Mouse (Mus musculus): Measurements from ENCODE around the gene Rplp0. TPM values are rescaled to one million over a fixed set of nuclear protein-coding genes. Genes with fewer than 3 reads are reported as not detected.
A peak's percentile ranks its signal among the peaks of the same experiment; 100 is the strongest.

Rplp0 gene
- polyA plus RNA-seq, 1 experiment from 2014 or later = 1,525 TPM

DNA sequence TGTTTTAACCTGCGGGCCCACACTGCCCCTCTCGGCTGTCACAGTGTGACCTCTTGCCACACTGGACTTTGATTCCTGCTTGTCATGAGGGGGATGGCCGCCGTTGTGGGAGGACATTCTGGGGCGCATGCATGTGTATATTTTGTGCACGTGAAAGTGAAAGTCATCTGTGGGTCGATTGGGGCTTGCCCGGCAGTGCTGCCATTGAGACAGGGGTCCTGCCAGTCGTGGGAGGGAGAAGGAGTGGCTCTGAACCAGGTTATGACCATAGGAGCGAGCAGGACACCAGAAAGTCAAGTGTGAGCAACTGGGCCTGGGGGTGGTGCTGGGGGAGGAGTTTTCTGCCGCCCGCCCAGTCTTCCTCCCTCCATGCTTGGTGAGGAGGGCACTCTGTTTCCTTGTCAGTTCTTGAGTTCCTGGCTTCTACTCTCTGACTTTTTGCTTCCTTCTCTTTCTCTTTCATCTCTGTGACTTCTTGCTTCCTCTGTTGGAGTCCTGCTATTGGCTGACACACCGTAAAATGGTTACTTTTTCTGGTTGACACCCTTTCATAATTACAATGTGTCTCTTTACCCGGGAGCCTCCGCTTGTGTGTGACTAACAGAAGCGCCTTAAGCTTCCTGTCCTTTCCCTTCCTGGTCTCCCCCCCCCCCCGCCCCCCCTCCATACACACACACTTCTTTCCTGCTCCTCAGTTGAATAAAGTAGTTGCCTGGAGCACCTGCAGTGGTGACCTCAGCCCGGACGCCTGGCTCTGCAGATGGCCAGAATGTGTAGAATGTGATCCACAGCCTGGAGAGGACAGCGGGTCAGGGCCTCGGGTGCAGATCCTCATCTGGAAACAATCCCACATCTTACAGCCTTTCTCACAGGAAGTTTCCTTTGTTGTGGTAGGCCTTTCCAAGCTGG lies 37.5 kb upstream of the Rplp0 start:
- peak; percentile 27; the same call in 1 of the 2 replicates for ATAC-seq (replicated peaks; ENCODE audit: low FRiP score, low read depth)
- Histone ChIP-seq H3K27me3 (ENCODE audit: insufficient read depth, low read length) (no peaks in the 10 kb centered on the region), H3K4me3 (replicated peaks; ENCODE audit: low read depth, low read length) (no peak overlapping the region), H3K9ac (ENCODE audit: low read depth, low read length) (no peak overlapping the region), H3K27ac (peak overlapping the region; percentile 78), H3K36me3 (ENCODE audit: insufficient read depth, low read length) (0 out of 2 replicates have a peak, but pooled peaks cover 3% of the 10 kb centered on the region), H3K4me1 (replicated peaks; ENCODE audit: insufficient read depth, low read length) (peaks cover 60% of the 10 kb centered on the region), H3K9me3 (replicated peaks; ENCODE audit: low read length) (no peaks in the 10 kb centered on the region), H3K4me2 (ENCODE audit: low read length) (peak overlapping the region; percentile 23; the same call in 1 of the 2 replicates)
- WGBS = 27% methylated on average over 21 of the region's 21 CpGs
- no peak for TF ChIP-seq CTCF (IDR thresholded peaks at IDR 0.05; ENCODE audit: low read depth)
- DNase-seq (ENCODE audit: low spot score) = no peak

DNA sequence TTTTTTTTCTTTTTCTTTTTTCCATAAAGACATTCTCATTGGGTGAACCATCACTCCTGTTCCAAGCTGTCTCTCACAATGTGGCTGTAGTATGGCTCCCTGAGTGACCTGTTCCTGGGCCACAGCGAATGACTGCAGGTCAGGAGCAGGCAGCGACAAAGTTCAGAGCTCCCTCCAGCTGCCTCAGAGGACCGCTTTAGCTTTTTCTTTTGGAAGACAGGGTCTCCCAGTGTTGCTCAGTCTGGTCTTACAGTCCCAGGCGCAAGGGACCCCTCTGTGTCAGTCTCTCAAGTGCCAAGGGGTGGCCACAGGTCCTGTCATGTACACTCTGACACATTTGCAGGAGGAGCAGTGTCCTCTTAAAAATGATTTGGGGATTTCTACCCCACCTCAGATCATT lies 36.7 kb upstream of the Rplp0 start:
- TF ChIP-seq CTCF (IDR thresholded peaks at IDR 0.05; ENCODE audit: low read depth) = no peak
- Histone ChIP-seq H3K9ac (ENCODE audit: low read depth, low read length) (no peak overlapping the region), H3K27me3 (ENCODE audit: insufficient read depth, low read length) (no peaks in the 10 kb centered on the region), H3K4me1 (replicated peaks; ENCODE audit: insufficient read depth, low read length) (peaks cover 60% of the 10 kb centered on the region), H3K36me3 (ENCODE audit: insufficient read depth, low read length) (0 out of 2 replicates have a peak, but pooled peaks cover 3% of the 10 kb centered on the region), H3K27ac (peak overlapping the region; percentile 78), H3K4me3 (replicated peaks; ENCODE audit: low read depth, low read length) (no peak overlapping the region), H3K4me2 (ENCODE audit: low read length) (no peak overlapping the region), H3K9me3 (replicated peaks; ENCODE audit: low read length) (no peaks in the 10 kb centered on the region)
- DNase-seq (ENCODE audit: low spot score) (no peak), ATAC-seq (replicated peaks; ENCODE audit: low FRiP score, low read depth) (no peak)
- 72% methylated on average over 4 of the region's 4 CpGs for WGBS

DNA sequence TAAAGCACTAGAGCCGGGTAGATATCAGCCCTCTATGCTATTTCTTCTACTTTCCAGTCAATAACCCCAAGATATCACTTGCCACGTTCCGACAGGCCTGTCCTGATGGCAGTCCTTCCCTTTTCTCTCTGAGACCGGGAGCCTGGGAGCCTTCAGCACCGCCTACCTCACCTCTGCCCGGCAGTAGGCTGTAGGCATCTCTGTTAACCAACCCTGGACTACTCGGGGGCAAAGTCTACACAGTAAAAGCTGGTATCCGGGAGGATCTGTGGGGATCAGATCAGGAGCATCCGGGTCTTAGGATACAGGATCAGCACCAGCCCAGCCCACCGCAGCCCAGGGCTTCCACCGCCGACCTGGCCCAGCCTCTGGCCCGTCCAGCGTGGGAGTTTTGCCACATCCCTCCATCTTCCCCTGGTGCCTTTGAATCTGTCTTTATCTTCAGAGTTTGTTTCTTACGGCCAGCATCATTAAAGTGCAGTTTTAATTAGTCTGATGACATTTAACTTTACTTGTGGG lies 36.2 kb upstream of the Rplp0 start:
- Histone ChIP-seq H3K27me3 (ENCODE audit: insufficient read depth, low read length) (no peaks in the 10 kb centered on the region), H3K4me1 (replicated peaks; ENCODE audit: insufficient read depth, low read length) (peaks cover 60% of the 10 kb centered on the region), H3K36me3 (ENCODE audit: insufficient read depth, low read length) (0 out of 2 replicates have a peak, but pooled peaks cover 3% of the 10 kb centered on the region), H3K4me2 (ENCODE audit: low read length) (no peak overlapping the region), H3K9me3 (replicated peaks; ENCODE audit: low read length) (no peaks in the 10 kb centered on the region), H3K27ac (peak overlapping the region; percentile 78), H3K4me3 (replicated peaks; ENCODE audit: low read depth, low read length) (no peak overlapping the region), H3K9ac (ENCODE audit: low read depth, low read length) (no peak overlapping the region)
- WGBS = 64% methylated on average over 15 of the region's 15 CpGs
- no peak for TF ChIP-seq CTCF (IDR thresholded peaks at IDR 0.05; ENCODE audit: low read depth)
- DNase-seq (ENCODE audit: low spot score) (no peak), ATAC-seq (replicated peaks; ENCODE audit: low FRiP score, low read depth) (peak; percentile 37; the same call in 1 of the 2 replicates)

DNA sequence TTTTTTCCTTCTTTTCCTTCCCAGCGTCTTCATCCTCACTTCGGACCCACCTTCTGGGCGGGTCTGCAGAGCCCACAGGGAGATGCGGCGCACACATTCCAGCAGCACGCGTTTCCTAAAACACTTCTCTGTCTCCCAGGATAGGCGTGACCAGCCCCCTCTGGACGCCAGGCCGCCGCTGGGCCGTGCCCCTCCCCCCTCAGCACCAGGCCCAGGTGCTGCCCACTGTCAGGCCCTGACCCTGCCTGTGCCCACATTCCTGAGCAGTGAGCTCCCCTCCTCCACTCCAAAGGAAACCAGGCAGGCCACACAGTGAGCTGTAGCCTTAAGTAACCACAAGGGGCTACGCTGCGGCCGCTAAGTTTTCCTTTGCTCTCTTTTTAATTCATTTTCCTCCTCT lies 35.3 kb upstream of the Rplp0 start:
- ATAC-seq (replicated peaks; ENCODE audit: low FRiP score, low read depth) (peak; percentile 78), DNase-seq (ENCODE audit: low spot score) (peak; percentile 83)
- H3K27ac ChIP-seq = peak overlapping the region; percentile 78
- H3K4me3 ChIP-seq (replicated peaks; ENCODE audit: low read depth, low read length) = no peak overlapping the region
- H3K9ac ChIP-seq (ENCODE audit: low read depth, low read length) = no peak overlapping the region
- H3K36me3 ChIP-seq (ENCODE audit: insufficient read depth, low read length) = 0 out of 2 replicates have a peak, but pooled peaks cover 3% of the 10 kb centered on the region
- H3K4me2 ChIP-seq (ENCODE audit: low read length) = peak overlapping the region; percentile 21
- no peaks in the 10 kb centered on the region for H3K9me3 ChIP-seq (replicated peaks; ENCODE audit: low read length)
- TF ChIP-seq CTCF (IDR thresholded peaks at IDR 0.05; ENCODE audit: low read depth) = peak; percentile 60
- peaks cover 64% of the 10 kb centered on the region for H3K4me1 ChIP-seq (replicated peaks; ENCODE audit: insufficient read depth, low read length)
- H3K27me3 ChIP-seq (ENCODE audit: insufficient read depth, low read length) = no peaks in the 10 kb centered on the region
- WGBS = 10% methylated on average over 15 of the region's 15 CpGs

DNA sequence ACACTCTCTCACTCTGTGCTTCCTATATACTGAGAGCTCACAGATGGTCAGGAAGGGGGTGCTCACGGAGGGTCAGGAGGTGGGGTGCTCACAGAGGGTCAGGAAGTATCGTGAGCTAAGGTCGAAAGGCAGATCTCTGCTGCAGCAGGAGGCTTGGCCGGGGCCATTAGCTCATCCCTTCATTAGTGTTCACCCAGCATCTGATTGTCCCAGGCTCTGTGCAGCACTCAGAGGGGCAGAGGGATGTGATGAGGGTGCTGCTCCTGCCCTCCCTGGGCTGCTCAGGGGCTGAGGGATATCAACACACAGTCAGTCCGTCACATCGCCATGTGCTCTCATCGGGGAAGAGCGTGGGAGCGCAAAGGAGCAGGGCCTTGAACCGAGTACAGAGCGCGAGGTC lies 34.8 kb upstream of the Rplp0 start:
- Histone ChIP-seq H3K27ac (peak overlapping the region; percentile 78; the same call in 1 of the 2 replicates), H3K9me3 (replicated peaks; ENCODE audit: low read length) (no peaks in the 10 kb centered on the region), H3K9ac (ENCODE audit: low read depth, low read length) (no peak overlapping the region), H3K4me2 (ENCODE audit: low read length) (peak overlapping the region; percentile 21), H3K27me3 (ENCODE audit: insufficient read depth, low read length) (no peaks in the 10 kb centered on the region), H3K4me1 (replicated peaks; ENCODE audit: insufficient read depth, low read length) (peaks cover 69% of the 10 kb centered on the region), H3K36me3 (ENCODE audit: insufficient read depth, low read length) (0 out of 2 replicates have a peak, but pooled peaks cover 3% of the 10 kb centered on the region), H3K4me3 (replicated peaks; ENCODE audit: low read depth, low read length) (no peak overlapping the region)
- 32% methylated on average over 12 of the region's 12 CpGs for WGBS
- TF ChIP-seq CTCF (IDR thresholded peaks at IDR 0.05; ENCODE audit: low read depth) = no peak
- DNase-seq (ENCODE audit: low spot score) = no peak
- ATAC-seq (replicated peaks; ENCODE audit: low FRiP score, low read depth) = peak; percentile 3; the same call in 1 of the 2 replicates

DNA sequence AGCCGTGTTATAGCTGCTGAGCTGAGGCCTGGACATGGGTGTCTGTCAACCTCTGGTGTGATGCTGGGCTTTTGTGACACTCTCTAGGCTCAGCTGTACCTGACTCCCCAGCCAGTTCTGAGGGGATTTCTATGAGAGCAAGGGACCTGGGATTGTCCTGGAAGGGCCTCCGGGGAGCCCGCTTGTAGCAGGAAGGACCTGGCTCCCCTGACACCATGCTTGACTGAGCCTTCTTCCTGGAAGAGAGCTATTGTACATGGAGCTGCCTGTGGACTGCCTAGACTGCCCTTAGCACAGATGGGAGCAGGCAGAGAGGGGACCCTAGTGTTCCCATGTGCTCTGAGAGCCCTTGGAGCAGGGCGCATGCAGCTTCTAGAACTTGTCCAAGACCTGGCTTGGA lies 33.9 kb upstream of the Rplp0 start:
- H3K36me3 ChIP-seq (ENCODE audit: insufficient read depth, low read length) = 0 out of 2 replicates have a peak, but pooled peaks cover 3% of the 10 kb centered on the region
- H3K4me2 ChIP-seq (ENCODE audit: low read length) = no peak overlapping the region
- ATAC-seq (replicated peaks; ENCODE audit: low FRiP score, low read depth) (no peak), DNase-seq (ENCODE audit: low spot score) (no peak)
- WGBS = 64% methylated on average over 4 of the region's 4 CpGs
- no peak for TF ChIP-seq CTCF (IDR thresholded peaks at IDR 0.05; ENCODE audit: low read depth)
- H3K27me3 ChIP-seq (ENCODE audit: insufficient read depth, low read length) = no peaks in the 10 kb centered on the region
- H3K4me3 ChIP-seq (replicated peaks; ENCODE audit: low read depth, low read length) = no peak overlapping the region
- no peak overlapping the region for H3K9ac ChIP-seq (ENCODE audit: low read depth, low read length)
- no peaks in the 10 kb centered on the region for H3K9me3 ChIP-seq (replicated peaks; ENCODE audit: low read length)
- peaks cover 75% of the 10 kb centered on the region for H3K4me1 ChIP-seq (replicated peaks; ENCODE audit: insufficient read depth, low read length)
- no peak overlapping the region for H3K27ac ChIP-seq

Data from kidney, postnatal 0 days (tissue).